Mouse (Mus musculus): ENCODE measurements around the gene Slc35g3. TPM values are rescaled to one million over a fixed set of nuclear protein-coding genes. Genes with fewer than 3 reads are reported as not detected.

Gene Slc35g3
- total RNA-seq, 2 experiments from 2014 or later, result not detected

GRCm38 (mm10) chr11:69711082-69711481 is 50.7 kb downstream of the Slc35g3 start:
- TF ChIP-seq CTCF (IDR thresholded peaks at IDR 0.05), result no peak
- no peak for DNase-seq (ENCODE audit: extremely low spot score in 1 of 2, low spot score in 2 of 2)

GRCm38 (mm10) chr11:69710470-69710869 is 51.3 kb downstream of the Slc35g3 start:
- Histone ChIP-seq H3K4me3 (no peak overlapping the region), H3K27ac (no peak overlapping the region)
- DNase-seq (ENCODE audit: extremely low spot score in 1 of 2, low spot score in 2 of 2), result no peak
- intact Hi-C loops (cut with DNase I), result no loop called here
- no peak for TF ChIP-seq CTCF (IDR thresholded peaks at IDR 0.05)

More at GRCm38 (mm10) chr11:69711082-69711481, 50.7 kb downstream of the Slc35g3 start:
- intact Hi-C loops (cut with DNase I), result no loop called here
- H3K4me3 ChIP-seq, result no peak overlapping the region
- no peak overlapping the region for H3K27ac ChIP-seq

Other genes starting within 250 kb of the Slc35g3 start
- gene Dnah2, start 212.9 kb downstream of the Slc35g3 start, total RNA-seq (2021), result 1 to 10 TPM; 2.7 to 3.7 TPM
- gene Efnb3, start 201.8 kb downstream of the Slc35g3 start, total RNA-seq (2021), result 10 to 100 TPM; 46.6 to 63.0 TPM
- gene Wrap53, start 181.7 kb downstream of the Slc35g3 start, total RNA-seq (2021), result 10 to 100 TPM in 1 of 2 experiments, 1 to 10 TPM in 1; 7.6 to 10.5 TPM
- gene Trp53, start 181.6 kb downstream of the Slc35g3 start, total RNA-seq (2021), result 10 to 100 TPM; 23.7 TPM
- 100 to 1,000 TPM; 411 to 429 TPM for gene Atp1b2, start 156.0 kb downstream of the Slc35g3 start, total RNA-seq (2021)
- not detected for gene Shbg, start 144.1 kb downstream of the Slc35g3 start, total RNA-seq (2021)
- 10 to 100 TPM in 1 of 2 experiments, 1 to 10 TPM in 1; 9.9 to 13.7 TPM for gene Sat2, start 139.9 kb downstream of the Slc35g3 start, total RNA-seq (2021)
- 100 to 1,000 TPM; 146 TPM for gene Fxr2, start 129.0 kb downstream of the Slc35g3 start, total RNA-seq (2021)
- not detected for gene Sox15, start 106.7 kb downstream of the Slc35g3 start, total RNA-seq (2021)
- gene Mpdu1, start 99.3 kb downstream of the Slc35g3 start, total RNA-seq (2021), result 10 to 100 TPM; 59.0 to 59.4 TPM
- gene Cd68, start 95.8 kb downstream of the Slc35g3 start, total RNA-seq (2021), result 10 to 100 TPM; 11.8 to 14.1 TPM
- gene Eif4a1, start 89.5 kb downstream of the Slc35g3 start, total RNA-seq (2021), result 100 to 1,000 TPM; 299 to 311 TPM
- 100 to 1,000 TPM; 108 to 111 TPM for gene Senp3, start 79.9 kb downstream of the Slc35g3 start, total RNA-seq (2021)
- 1 to 10 TPM; 3.3 to 3.8 TPM for gene Tnfsf13, start 76.2 kb downstream of the Slc35g3 start, total RNA-seq (2021)
- 10 to 100 TPM in 1 of 2 experiments, 1 to 10 TPM in 1; 9.5 to 10.6 TPM for gene Tnfsf12, start 66.1 kb downstream of the Slc35g3 start, total RNA-seq (2021)
- gene Tnfsfm13, start 65.9 kb downstream of the Slc35g3 start, total RNA-seq (2021), result 1 to 10 TPM; 1.4 to 1.9 TPM
- gene Polr2a, start 3.3 kb downstream of the Slc35g3 start, total RNA-seq (2021), result 10 to 100 TPM; 55.1 to 56.6 TPM
- gene Zbtb4, start 3.9 kb upstream of the Slc35g3 start, total RNA-seq (2021), result 100 to 1,000 TPM; 134 to 167 TPM
- 1 to 10 TPM; 1.0 to 1.4 TPM for gene Chrnb1, start 34.0 kb upstream of the Slc35g3 start, total RNA-seq (2021)
- 10 to 100 TPM; 15.9 to 19.8 TPM for gene Fgf11, start 39.9 kb upstream of the Slc35g3 start, total RNA-seq (2021)
- gene Tmem102, start 43.7 kb upstream of the Slc35g3 start, total RNA-seq (2021), result under 1 TPM in 1 of 2 experiments, not detected in 1; 0.23 TPM
- gene Gm39566, start 53.3 kb upstream of the Slc35g3 start, total RNA-seq (2021), result not detected
- not detected for gene Spem2, start 56.5 kb upstream of the Slc35g3 start, total RNA-seq (2021)
- under 1 TPM; 0.34 to 0.44 TPM for gene Spem1, start 60.2 kb upstream of the Slc35g3 start, total RNA-seq (2021)
- gene Nlgn2, start 75.8 kb upstream of the Slc35g3 start, total RNA-seq (2021), result 100 to 1,000 TPM; 236 to 243 TPM
- 100 to 1,000 TPM; 113 to 126 TPM for gene Tmem256, start 76.5 kb upstream of the Slc35g3 start, total RNA-seq (2021)
- 10 to 100 TPM; 19.5 to 22.5 TPM for gene Plscr3, start 84.4 kb upstream of the Slc35g3 start, total RNA-seq (2021)
- gene Tnk1, start 96.8 kb upstream of the Slc35g3 start, total RNA-seq (2021), result under 1 TPM in 1 of 2 experiments, not detected in 1; 0.20 TPM
- gene Tmem95, start 116.0 kb upstream of the Slc35g3 start, total RNA-seq (2021), result not detected
- 1 to 10 TPM; 1.3 to 1.5 TPM for gene Kctd11, start 119.4 kb upstream of the Slc35g3 start, total RNA-seq (2021)
- gene Acap1, start 133.6 kb upstream of the Slc35g3 start, total RNA-seq (2021), result not detected
- gene 2810408A11Rik, start 139.0 kb upstream of the Slc35g3 start, total RNA-seq (2021), result under 1 TPM; 0.23 to 0.87 TPM
- 100 to 1,000 TPM; 121 to 124 TPM for gene Neurl4, start 139.1 kb upstream of the Slc35g3 start, total RNA-seq (2021)
- gene Gps2, start 151.9 kb upstream of the Slc35g3 start, total RNA-seq (2021), result 10 to 100 TPM; 31.0 to 31.7 TPM
- 100 to 1,000 TPM; 408 to 429 TPM for gene Eif5a, start 160.0 kb upstream of the Slc35g3 start, total RNA-seq (2021)
- gene Ybx2, start 173.8 kb upstream of the Slc35g3 start, total RNA-seq (2021), result 1 to 10 TPM; 9.9 to 10.0 TPM
- 1 to 10 TPM; 2.3 to 4.1 TPM for gene Slc2a4, start 186.2 kb upstream of the Slc35g3 start, total RNA-seq (2021)
- not detected for gene Cldn7, start 202.8 kb upstream of the Slc35g3 start, total RNA-seq (2021)
- gene Ctdnep1, start 219.2 kb upstream of the Slc35g3 start, total RNA-seq (2021), result 100 to 1,000 TPM; 116 to 124 TPM
- 10 to 100 TPM; 90.9 to 93.8 TPM for gene Elp5, start 220.5 kb upstream of the Slc35g3 start, total RNA-seq (2021)
- gene Gabarap, start 229.2 kb upstream of the Slc35g3 start, total RNA-seq (2021), result 100 to 1,000 TPM; 209 to 215 TPM
- gene Phf23, start 233.8 kb upstream of the Slc35g3 start, total RNA-seq (2021), result 10 to 100 TPM; 44.3 to 48.9 TPM
- 10 to 100 TPM; 32.6 to 32.9 TPM for gene Dvl2, start 238.6 kb upstream of the Slc35g3 start, total RNA-seq (2021)

All from left cerebral cortex, adult 2 months (tissue).